Mouse (Mus musculus): Measurements from ENCODE around the gene Olfr811. TPM values are rescaled to one million over a fixed set of nuclear protein-coding genes. Genes with fewer than 3 reads are reported as not detected.

The Olfr811 gene
- total RNA-seq (2023): not detected

DNA sequence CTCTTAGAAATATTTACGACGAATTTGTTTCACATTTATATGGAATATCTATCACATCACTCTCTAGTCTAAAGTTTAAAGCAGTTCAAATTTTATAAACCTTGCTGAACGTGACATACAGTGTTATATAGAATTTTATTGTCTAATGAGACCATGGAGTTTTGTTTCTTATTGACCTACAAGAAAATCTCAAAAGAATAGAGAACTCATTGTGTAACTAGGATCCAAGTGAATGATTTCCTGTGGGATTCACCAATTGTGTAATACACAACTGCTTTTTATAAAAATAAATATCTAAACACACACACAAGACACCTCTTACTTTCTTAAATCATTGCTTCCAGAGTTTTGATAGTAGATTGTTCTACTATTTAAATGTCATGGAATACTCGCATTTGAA, at the start of gene Olfr811:
TSS of gene Olfr811 (minus strand) at position 101 of the 400 bp plus-strand sequence.

GRCm38 (mm10) chr10:129845994-129846393, 41.8 kb upstream of the Olfr811 start, which contains the start of gene Olfr812:
Olfr812 (minus strand) TSS chr10:129846094.

DNA sequence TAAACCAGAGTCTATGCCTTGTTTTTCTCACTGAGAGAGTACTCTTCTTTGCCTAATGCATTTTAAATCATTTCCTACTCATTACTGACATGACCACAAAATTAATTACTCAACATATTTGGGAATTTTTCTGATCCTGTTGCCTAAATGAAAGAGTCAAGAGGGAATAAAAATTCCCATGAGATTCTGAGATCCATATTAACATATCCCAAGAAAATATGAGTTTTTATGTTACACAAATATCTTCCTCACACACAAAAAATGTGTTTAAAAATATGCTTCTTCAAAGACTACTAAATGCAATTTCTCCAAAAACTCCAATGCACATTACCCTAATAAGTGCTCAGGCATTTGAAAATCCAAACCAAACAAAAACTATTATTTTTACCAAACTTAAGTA, 9.4 kb downstream of the Olfr811 start, which contains the start of gene Olfr810:
TSS of gene Olfr810 (minus strand) at position 101 of the 400 bp plus-strand sequence.

DNA sequence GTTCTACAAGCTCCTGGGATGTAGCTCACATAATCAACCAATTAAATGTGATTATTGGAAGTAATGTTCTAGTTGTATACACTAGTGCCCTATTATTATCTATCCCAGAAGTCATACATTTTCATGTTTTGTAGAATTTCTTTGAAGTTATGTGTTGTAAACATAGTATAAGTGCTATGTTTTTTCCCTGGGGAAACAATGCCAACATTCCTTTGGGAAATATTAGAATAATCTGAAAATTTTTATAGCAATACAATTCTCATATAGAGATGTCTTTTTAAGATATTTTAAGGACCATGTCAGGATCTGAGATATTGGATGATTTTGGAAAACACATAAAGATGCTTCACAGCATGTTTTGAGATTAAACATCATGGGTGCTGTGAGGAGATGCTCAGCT, 29.9 kb downstream of the Olfr811 start, which contains the start of gene Olfr809:
TSS of gene Olfr809 (plus strand) at position 301 of the 400 bp plus-strand sequence.

GRCm38 (mm10) chr10:129765182-129765581, 39.0 kb downstream of the Olfr811 start, which contains the start of gene Olfr808:
Olfr808 (plus strand) TSS chr10:129765482.

DNA sequence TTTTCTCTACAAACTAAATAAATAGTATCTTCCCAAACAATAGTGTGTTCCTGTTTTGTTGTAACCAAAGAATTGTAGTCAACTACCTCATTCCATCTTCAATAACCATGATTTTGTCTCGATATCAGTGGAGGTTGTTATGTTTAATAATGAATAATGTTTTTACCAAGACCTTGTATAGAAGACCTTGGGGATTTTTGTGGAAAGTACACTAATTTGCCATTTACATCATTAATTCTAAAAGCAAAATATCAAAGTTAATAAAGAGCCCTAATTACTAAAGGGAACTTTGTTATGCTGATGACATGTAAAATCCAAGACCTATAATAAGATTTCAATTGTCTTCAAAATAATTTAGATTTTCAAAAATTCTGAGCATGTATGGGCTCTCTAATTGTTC, 46.5 kb downstream of the Olfr811 start, which contains the start of gene Olfr807:
TSS of gene Olfr807 (minus strand) at position 101 of the 400 bp plus-strand sequence.

Other genes starting within 250 kb of the Olfr811 start
- not detected for gene Olfr794, start 236.7 kb downstream of the Olfr811 start, total RNA-seq (2023)
- not detected for gene Olfr796, start 191.8 kb downstream of the Olfr811 start, total RNA-seq (2023)
- not detected for gene Olfr798, start 176.5 kb downstream of the Olfr811 start, total RNA-seq (2023)
- not detected for gene Olfr799, start 166.9 kb downstream of the Olfr811 start, total RNA-seq (2023)
- gene Olfr800, start 146.7 kb downstream of the Olfr811 start, total RNA-seq (2023): not detected
- not detected for gene Olfr801, start 130.5 kb downstream of the Olfr811 start, total RNA-seq (2023)
- not detected for gene Olfr802, start 116.2 kb downstream of the Olfr811 start, total RNA-seq (2023)
- gene Olfr803, start 110.1 kb downstream of the Olfr811 start, total RNA-seq (2023): not detected
- not detected for gene Olfr804, start 101.2 kb downstream of the Olfr811 start, total RNA-seq (2023)
- gene Olfr805, start 75.0 kb downstream of the Olfr811 start, total RNA-seq (2023): not detected
- not detected for gene Olfr806, start 62.5 kb downstream of the Olfr811 start, total RNA-seq (2023)
- gene Olfr807, start 46.6 kb downstream of the Olfr811 start, total RNA-seq (2023): not detected
- not detected for gene Olfr808, start 38.9 kb downstream of the Olfr811 start, total RNA-seq (2023)
- not detected for gene Olfr809, start 29.8 kb downstream of the Olfr811 start, total RNA-seq (2023)
- not detected for gene Olfr810, start 9.5 kb downstream of the Olfr811 start, total RNA-seq (2023)
- gene Olfr812, start 41.7 kb upstream of the Olfr811 start, total RNA-seq (2023): not detected
- not detected for gene Olfr813, start 51.0 kb upstream of the Olfr811 start, total RNA-seq (2023)
- not detected for gene Olfr814, start 75.5 kb upstream of the Olfr811 start, total RNA-seq (2023)
- not detected for gene Olfr815, start 101.5 kb upstream of the Olfr811 start, total RNA-seq (2023)
- gene Olfr816, start 111.2 kb upstream of the Olfr811 start, total RNA-seq (2023): not detected
- gene Olfr818, start 144.7 kb upstream of the Olfr811 start, total RNA-seq (2023): not detected
- gene Olfr819, start 162.9 kb upstream of the Olfr811 start, total RNA-seq (2023): not detected
- gene Olfr247, start 171.7 kb upstream of the Olfr811 start, total RNA-seq (2023): not detected
- 0.15 TPM for gene Gm10310, start 180.7 kb upstream of the Olfr811 start, total RNA-seq (2023)
- gene Olfr820, start 208.2 kb upstream of the Olfr811 start, total RNA-seq (2023): not detected
- not detected for gene Olfr821, start 226.0 kb upstream of the Olfr811 start, total RNA-seq (2023)